Comparison of ENCODE assay signal across 24 mouse cellular contexts in the genomic region with DNA sequence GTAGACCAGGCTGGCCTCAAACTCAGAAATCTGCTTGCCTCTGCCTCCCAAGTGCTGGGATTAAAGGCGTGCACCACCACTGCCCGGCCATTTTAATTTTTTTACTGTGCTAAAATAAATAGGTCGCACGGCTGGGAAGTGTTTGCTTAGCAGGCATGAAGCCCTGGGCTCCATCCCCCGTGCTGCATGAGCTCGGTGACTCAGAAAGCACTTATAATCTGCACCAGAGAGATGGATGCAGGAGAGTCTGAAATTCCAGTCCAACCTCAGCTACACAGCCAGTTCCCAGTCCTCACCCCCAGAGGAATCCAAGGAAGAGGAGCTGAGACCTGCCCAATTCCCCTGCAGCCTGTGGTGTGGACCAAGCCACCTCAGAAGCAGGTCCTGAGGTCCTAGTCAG. TPM values are rescaled to one million over a fixed set of nuclear protein-coding genes. Genes with fewer than 3 reads are reported as not detected.
DNase-seq lines count a peak whose midpoint lies in the region; ATAC-seq and TF ChIP-seq lines count a peak whose summit lies in the region.
"Had no signal": no experiment of that assay in that cellular context is flagged by ENCODE, and none has a peak within 500 bp of the region (broad histone marks: within the 10 kb centered on the region; RNA-seq: fewer than 3 reads in every experiment).

No protein-coding gene starts in this region.

- no peaks in the 10 kb centered on the region for H3K4me1 ChIP-seq in lung, embryonic 16.5 days (replicated peaks; ENCODE audit: control insufficient read depth, insufficient read depth, low read length)
- H3K4me1 ChIP-seq in lung, adult 2 months (ENCODE audit: control insufficient read depth, insufficient read depth, low read length), result no peaks in the 10 kb centered on the region
- H3K4me1 ChIP-seq: embryonic facial prominence, embryonic 12.5 days; hindbrain, embryonic 12.5 days; hindbrain, embryonic 15.5 days had no signal

- no peak for DNase-seq in frontal cortex, adult 2 months (ENCODE audit: extremely low spot score in 1 of 2, low spot score in 1 of 2)
- no peak for DNase-seq in lung, adult 2 months
- peak; percentile 76 for DNase-seq in NIH3T3 (ENCODE audit: low read depth)
- no peak for DNase-seq in gastrocnemius, postnatal 4 days (ENCODE audit: low spot score in 2 of 2)
- DNase-seq: adrenal gland, postnatal 10 days; adrenal gland, postnatal 36 days; cerebellum, adult 11 months; cerebellum, adult 2 months; cerebellum, adult 9-11 months; cerebellum, postnatal 25 days; forebrain, postnatal 0 days; gastrocnemius, postnatal 10 days; gastrocnemius, postnatal 36 days; heart, adult 11 months had no signal

- H3K4me3 ChIP-seq in lung, embryonic 16.5 days (ENCODE audit: low read length), result no peak overlapping the region
- H3K4me3 ChIP-seq in lung, adult 2 months (replicated peaks; ENCODE audit: extremely low read depth, low read depth, low read length), result no peak overlapping the region
- H3K4me3 ChIP-seq: embryonic facial prominence, embryonic 12.5 days; embryonic facial prominence, embryonic 15.5 days; hindbrain, embryonic 12.5 days; hindbrain, embryonic 15.5 days had no signal

- TF ChIP-seq POLR2A in lung, adult 2 months (IDR thresholded peaks at IDR 0.05; ENCODE audit: borderline replicate concordance, extremely low read depth, low read depth, low read length), result no peak

- H3K36me3 ChIP-seq in lung, embryonic 16.5 days (ENCODE audit: control insufficient read depth, insufficient read depth, low read length), result no peaks in the 10 kb centered on the region
- H3K36me3 ChIP-seq: embryonic facial prominence, embryonic 12.5 days; embryonic facial prominence, embryonic 15.5 days; hindbrain, embryonic 12.5 days; hindbrain, embryonic 15.5 days had no signal

- no peaks in the 10 kb centered on the region for H3K27me3 ChIP-seq in lung, embryonic 16.5 days (ENCODE audit: control insufficient read depth, insufficient read depth, low read depth, low read length)
- H3K27me3 ChIP-seq: embryonic facial prominence, embryonic 15.5 days had no signal

- ATAC-seq in frontal cortex, adult (ENCODE audit: low TSS enrichment), result peak; percentile 65; the same call in 1 of the 2 replicates
- ATAC-seq in lung, embryonic 16.5 days (ENCODE audit: low read depth), result peak; percentile 42
- ATAC-seq in megakaryocyte, adult 5-6 weeks (ENCODE audit: poor library complexity, severe bottlenecking), result no peak
- ATAC-seq: CD4-positive, CD25-positive, alpha-beta regulatory T cell, adult 4 months; forebrain, embryonic 14.5 days; forebrain, postnatal 0 days had no signal

- no peak overlapping the region for H3K9ac ChIP-seq in lung, embryonic 16.5 days (ENCODE audit: low read length)
- H3K9ac ChIP-seq: embryonic facial prominence, embryonic 12.5 days; embryonic facial prominence, embryonic 15.5 days; forebrain, postnatal 0 days; hindbrain, embryonic 12.5 days; hindbrain, embryonic 15.5 days had no signal

- H3K27ac ChIP-seq in lung, embryonic 16.5 days (ENCODE audit: low read length), result no peak overlapping the region
- H3K27ac ChIP-seq: embryonic facial prominence, embryonic 12.5 days; embryonic facial prominence, embryonic 15.5 days; hindbrain, embryonic 12.5 days; hindbrain, embryonic 15.5 days had no signal

- 33% methylated on average over 6 of the region's 6 CpGs for WGBS in lung, embryonic 16.5 days
- 68% methylated on average over 6 of the region's 6 CpGs for WGBS in lung, adult 2 months

- no peak for TF ChIP-seq CTCF in lung, adult 2 months (IDR thresholded peaks at IDR 0.05; ENCODE audit: insufficient read depth, low read length)

- H3K4me2 ChIP-seq in lung, embryonic 16.5 days (ENCODE audit: low read depth, low read length), result no peak overlapping the region
- H3K4me2 ChIP-seq: embryonic facial prominence, embryonic 12.5 days; embryonic facial prominence, embryonic 15.5 days; heart, embryonic 11.5 days; hindbrain, embryonic 12.5 days; hindbrain, embryonic 15.5 days had no signal

- no peaks in the 10 kb centered on the region for H3K9me3 ChIP-seq in lung, embryonic 16.5 days (ENCODE audit: control insufficient read depth, low read length)
- H3K9me3 ChIP-seq: embryonic facial prominence, embryonic 12.5 days; embryonic facial prominence, embryonic 15.5 days; hindbrain, embryonic 12.5 days; hindbrain, embryonic 15.5 days had no signal

RNA-seq across cellular contexts. Expression of gene Socs3, which starts 45.4 kb away (rescaled TPM):
- polyA plus RNA-seq in frontal cortex, adult 2 months (2012; rRNA removed), result 4.5 and 5.8 TPM in 2 replicates
- 12.5 and 13.2 TPM in 2 replicates for polyA plus RNA-seq in lung, embryonic 16.5 days (2015; fragmentation: Nextera tagmentation; extraction: Ambion mirVana)
- polyA plus RNA-seq in lung, adult 2 months (2012; rRNA removed), result 32.1 and 40.6 TPM in 2 replicates
- 2.0 and 3.1 TPM in 2 replicates for total RNA-seq in megakaryocyte, adult 5-6 weeks (2015)
- total RNA-seq in megakaryocyte, adult 5-6 weeks (2017), result 3.2 and 5.1 TPM in 2 replicates
- 10 to 100 TPM; 14.0 to 14.8 TPM for total RNA-seq in gastrocnemius, postnatal 4 days (2021)

RNA-seq across cellular contexts. Expression of gene Tha1, which starts 51.2 kb away (rescaled TPM):
- 9.0 and 9.1 TPM in 2 replicates for polyA plus RNA-seq in frontal cortex, adult 2 months (2012; rRNA removed)
- polyA plus RNA-seq in lung, embryonic 16.5 days (2015; fragmentation: Nextera tagmentation; extraction: Ambion mirVana), result 4.6 and 5.0 TPM in 2 replicates
- polyA plus RNA-seq in lung, adult 2 months (2012; rRNA removed), result 11.7 and 15.5 TPM in 2 replicates
- 1.4 and 1.8 TPM in 2 replicates for total RNA-seq in megakaryocyte, adult 5-6 weeks (2015)
- 0.89 and 1.1 TPM in 2 replicates for total RNA-seq in megakaryocyte, adult 5-6 weeks (2017)
- total RNA-seq in gastrocnemius, postnatal 4 days (2021), result 1 to 10 TPM; 4.5 to 5.2 TPM
